Mouse (Mus musculus) ovary, adult 10 weeks (tissue): ENCODE data around the gene Haus6. TPM values are rescaled to one million over a fixed set of nuclear protein-coding genes. Genes with fewer than 3 reads are reported as not detected.

Source experiments
- polyA plus RNA-seq: library from polyadenylated mRNA; stranded (reverse); fragments of 350-450 nt; fragmentation: Illumina TruSeq; extraction: RNeasy Lipid Tissue Mini Kit (QIAGEN cat#74804); gene quantifications from one replicate; pipeline ENCODE4 v1.2.3, GENCODE M21; 2014

The Haus6 gene
- 40.1 TPM for polyA plus RNA-seq

GRCm38 (mm10) chr4:86611524-86612288 is at the start of gene Haus6:
Gene Haus6 (minus strand): TSS chr4:86612055.

GRCm38 (mm10) chr4:86575283-86575983 is 36.4 kb downstream of the Haus6 start, which contains the start of gene Rraga:
Gene Rraga (plus strand): TSS chr4:86575668.

GRCm38 (mm10) chr4:86558228-86558627 is 53.6 kb downstream of the Haus6 start, which contains the start of gene Saxo1:
Gene Saxo1 (minus strand): TSS chr4:86558328.

Other genes with a start within 250 kb of the Haus6 start
- 0.26 TPM for gene Saxo1, start 53.7 kb downstream of the Haus6 start, polyA plus RNA-seq
- gene Rraga, start 36.4 kb downstream of the Haus6 start, polyA plus RNA-seq, result 109 TPM
- 17.0 TPM for gene Plin2, start 58.0 kb upstream of the Haus6 start, polyA plus RNA-seq
- gene Dennd4c, start 136.5 kb upstream of the Haus6 start, polyA plus RNA-seq, result 91.7 TPM
- 1,483 TPM for gene Rps6, start 245.4 kb upstream of the Haus6 start, polyA plus RNA-seq